Mouse (Mus musculus) T-helper 2 cell (primary cell): ENCODE measurements around the gene Sp140.
"Not testable (repeated sequence)": the region's sequence is repeated elsewhere in the genome, so short reads cannot be mapped to it uniquely, and the experiment has no call there.

ENCODE experiments used
- in situ Hi-C: fragments of 300-600 bp; cut with MboI, MseI; formaldehyde crosslinking; loops from one replicate; pipeline ENCODE4 v1.15.1; 2025; ENCODE audit warnings: high pct_unique_total_duplicates

The Sp140 gene

GRCm38 (mm10) chr1:85638144-85638543, 38.0 kb downstream of the Sp140 start:
- in situ Hi-C loops, result loop anchor here (5.0 to 25.0 kb wide), 3 partner anchors 133 to 451 kb away; no protein-coding TSS in a partner anchor

- in situ Hi-C loops, result loop anchor here (5.0 to 25.0 kb wide), 2 partner anchors 128 to 313 kb away; no protein-coding TSS in a partner anchor
Observed at GRCm38 (mm10) chr1:85649881-85650280, 49.7 kb downstream of the Sp140 start, which contains the start of gene Sp100. Gene Sp100 (plus strand): TSS chr1:85649988.

- in situ Hi-C loops, result not testable (repeated sequence)
Observed at GRCm38 (mm10) chr1:85650524-85650923, 50.3 kb downstream of the Sp140 start.

- in situ Hi-C loops, result not testable (repeated sequence)
Observed at GRCm38 (mm10) chr1:85651770-85652275, 51.6 kb downstream of the Sp140 start.

GRCm38 (mm10) chr1:85657211-85657610, 57.0 kb downstream of the Sp140 start:
- in situ Hi-C loops, result not testable (repeated sequence)

GRCm38 (mm10) chr1:85664266-85664665, 64.1 kb downstream of the Sp140 start:
- in situ Hi-C loops, result loop anchor here (5.0 kb wide), 2 partner anchors 33 to 127 kb away; no protein-coding TSS in a partner anchor

- in situ Hi-C loops, result no loop called here
Observed at GRCm38 (mm10) chr1:85680226-85680625, 80.0 kb downstream of the Sp140 start.

GRCm38 (mm10) chr1:85686666-85687065, 86.5 kb downstream of the Sp140 start:
- in situ Hi-C loops, result no loop called here

- in situ Hi-C loops, result no loop called here
Observed at GRCm38 (mm10) chr1:85687346-85687745, 87.2 kb downstream of the Sp140 start.

GRCm38 (mm10) chr1:85690544-85690943, 90.4 kb downstream of the Sp140 start:
- in situ Hi-C loops, result loop anchor here (10.0 kb wide), 1 partner anchor 314 kb away; no protein-coding TSS in a partner anchor

GRCm38 (mm10) chr1:85692281-85692680, 92.1 kb downstream of the Sp140 start:
- in situ Hi-C loops, result loop anchor here (10.0 kb wide), 1 partner anchor 313 kb away; no protein-coding TSS in a partner anchor

- in situ Hi-C loops, result loop anchor here (10.0 kb wide), 1 partner anchor 312 kb away; no protein-coding TSS in a partner anchor
Observed at GRCm38 (mm10) chr1:85693280-85693679, 93.1 kb downstream of the Sp140 start.
